Mouse (Mus musculus) forebrain, embryonic 10.5 days (tissue): ENCODE results near the gene Gucy1b2. TPM values are rescaled to one million over a fixed set of nuclear protein-coding genes. Genes with fewer than 3 reads are reported as not detected.

Experiments used
- DNase-seq: peaks from one replicate; pipeline ENCODE4 v3.0.0-alpha.2; 2017; ENCODE audit warnings: low spot score; ENCODE audit errors: extremely low spot score
- H3K27ac ChIP-seq: fragments of 300-500 bp; sonication (generic); 2 replicates; pipeline ENCODE4 v1.5.1; 2016; ENCODE audit warnings: mild to moderate bottlenecking
- H3K27me3 ChIP-seq: fragments of 300-500 bp; sonication (generic); 2 replicates; pipeline ENCODE4 v1.6.1; 2016; ENCODE audit warnings: mild to moderate bottlenecking; ENCODE audit not compliant: poor library complexity, severe bottlenecking
- H3K36me3 ChIP-seq: fragments of 300-500 bp; sonication (generic); replicated peaks from 2 replicates; pipeline ENCODE4 v1.6.1; 2016; ENCODE audit warnings: mild to moderate bottlenecking, moderate library complexity
- H3K4me1 ChIP-seq: fragments of 300-500 bp; sonication (generic); 2 replicates; pipeline ENCODE4 v1.6.1; 2016
- H3K4me3 ChIP-seq: fragments of 300-500 bp; sonication (generic); 2 replicates; pipeline ENCODE4 v1.5.1; 2016; ENCODE audit warnings: mild to moderate bottlenecking, moderate library complexity
- H3K9me3 ChIP-seq: fragments of 300-500 bp; sonication (generic); 2 replicates; pipeline ENCODE4 v1.6.1; 2016; ENCODE audit warnings: mild to moderate bottlenecking, moderate library complexity
- WGBS: fragments of 180-500 bp; shearing (Covaris S2); methylation state at CpG from one replicate; pipeline ENCODE4 v1.1.7; 2016; 5-methylcytosine and 5-hydroxymethylcytosine counted together
- polyA plus RNA-seq: library from polyadenylated mRNA; unstranded; fragments of >200 nt; fragmentation: Nextera tagmentation; extraction: Ambion mirVana; gene quantifications from 2 replicates; pipeline ENCODE4 v1.2.1, GENCODE M21; 2016

Gene Gucy1b2
- polyA plus RNA-seq, 1 experiment from 2014 or later: 0.06 TPM

DNA sequence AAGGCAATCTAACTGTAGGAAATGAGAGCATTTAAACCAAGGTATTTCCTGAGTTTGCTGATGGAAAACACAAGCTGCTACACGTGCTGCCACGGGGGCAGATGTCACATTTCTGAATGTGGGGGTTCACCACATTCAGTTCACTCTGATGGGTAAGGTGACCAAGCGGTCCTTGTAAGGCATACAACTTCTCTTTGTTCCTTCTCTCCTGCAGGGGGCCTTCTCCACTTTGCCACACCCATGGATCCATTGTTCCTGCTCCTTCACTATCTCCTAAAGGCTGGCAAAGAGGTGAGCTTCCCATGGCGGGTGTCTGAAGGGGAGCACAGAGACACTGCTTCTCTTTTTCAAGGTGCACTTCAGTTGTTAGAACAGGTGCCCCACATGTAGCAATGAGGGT is 105.9 kb downstream of the Gucy1b2 start:
- peaks cover 23% of the 10 kb centered on the region for H3K4me1 ChIP-seq
- no peaks in the 10 kb centered on the region for H3K27me3 ChIP-seq
- peaks cover 38% of the 10 kb centered on the region for H3K36me3 ChIP-seq
- DNase-seq: no peak
- H3K9me3 ChIP-seq: no peaks in the 10 kb centered on the region
- H3K27ac ChIP-seq: no peak overlapping the region
- WGBS: 78% methylated on average over 4 of the region's 4 CpGs
- no peak overlapping the region for H3K4me3 ChIP-seq

GRCm38 (mm10) chr14:62349786-62350185 is 106.3 kb downstream of the Gucy1b2 start:
- DNase-seq: no peak
- Histone ChIP-seq H3K4me1 (peaks cover 23% of the 10 kb centered on the region), H3K4me3 (no peak overlapping the region), H3K36me3 (peaks cover 38% of the 10 kb centered on the region), H3K27me3 (no peaks in the 10 kb centered on the region), H3K27ac (no peak overlapping the region), H3K9me3 (no peaks in the 10 kb centered on the region)
- 87% methylated on average over 5 of the region's 5 CpGs for WGBS

GRCm38 (mm10) chr14:62347103-62347502 is 109.0 kb downstream of the Gucy1b2 start:
- H3K27ac ChIP-seq: no peak overlapping the region
- no peak for DNase-seq
- no peaks in the 10 kb centered on the region for H3K27me3 ChIP-seq
- 91% methylated on average over 7 of the region's 7 CpGs for WGBS
- peaks cover 28% of the 10 kb centered on the region for H3K36me3 ChIP-seq
- no peak overlapping the region for H3K4me3 ChIP-seq
- no peaks in the 10 kb centered on the region for H3K9me3 ChIP-seq
- H3K4me1 ChIP-seq: peaks cover 25% of the 10 kb centered on the region

- Histone ChIP-seq H3K9me3 (no peaks in the 10 kb centered on the region), H3K4me1 (peaks cover 29% of the 10 kb centered on the region), H3K4me3 (no peak overlapping the region), H3K27ac (no peak overlapping the region), H3K27me3 (no peaks in the 10 kb centered on the region), H3K36me3 (peaks cover 25% of the 10 kb centered on the region)
- DNase-seq: no peak
- 59% methylated on average over 11 of the region's 11 CpGs for WGBS
Observed at GRCm38 (mm10) chr14:62346570-62346969, 109.5 kb downstream of the Gucy1b2 start.

Other genes with a start within 250 kb of the Gucy1b2 start
- 66.8 and 79.2 TPM in 2 replicates for gene Rnaseh2b, start 163.7 kb downstream of the Gucy1b2 start, polyA plus RNA-seq
- gene Dleu7, start 163.2 kb downstream of the Gucy1b2 start, polyA plus RNA-seq: 4.0 and 5.8 TPM in 2 replicates
- 4.3 and 4.5 TPM in 2 replicates for gene Fam124a, start 99.4 kb upstream of the Gucy1b2 start, polyA plus RNA-seq
- gene Gm4131, start 110.6 kb upstream of the Gucy1b2 start, polyA plus RNA-seq: not detected in 2 replicates
- not detected in 2 replicates for gene Serpine3, start 207.4 kb upstream of the Gucy1b2 start, polyA plus RNA-seq